Mouse (Mus musculus): ENCODE measurements at regions not wholly inside any gene's neighbourhood (a gene's known extent, or its start where the extent isn't known, plus 50 kb on each side); places are given as distances from the start of the nearest gene placed in this dataset.

DNA sequence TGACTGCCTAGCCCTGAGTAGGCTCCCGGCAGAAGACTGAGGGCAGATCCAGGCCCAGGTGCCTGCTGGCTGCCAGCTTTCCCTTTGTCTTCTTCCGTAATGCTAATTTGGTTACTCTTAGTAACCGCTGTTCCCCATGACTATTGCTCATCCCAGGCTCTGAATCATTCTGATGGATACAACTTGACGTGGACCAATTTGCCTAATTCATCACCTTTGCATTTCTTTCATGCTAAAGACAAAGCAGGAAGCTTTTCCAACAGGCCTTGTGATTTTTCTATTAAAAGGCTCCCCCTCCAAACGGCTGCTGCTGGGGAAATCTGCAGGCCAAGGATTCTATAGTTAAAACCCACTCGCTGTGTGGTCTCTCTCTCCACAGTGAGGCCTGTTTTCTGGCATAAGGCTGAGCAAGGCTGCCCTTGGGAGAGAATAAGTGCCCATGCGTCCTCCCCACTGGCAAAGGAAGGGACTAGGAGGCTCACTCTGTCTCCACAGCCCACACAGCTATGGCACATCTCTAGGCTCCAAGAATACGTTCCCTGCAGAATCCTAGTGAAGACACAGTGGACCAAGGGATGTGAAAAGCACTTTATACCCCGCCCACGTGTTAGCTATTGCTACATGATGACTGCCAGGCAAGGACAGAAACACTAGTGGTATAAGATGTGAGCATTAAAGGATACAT lies 304.6 kb downstream of the 3100002H09Rik start:
- Histone ChIP-seq H3K4me3 (replicated peaks; ENCODE audit: low read depth, low read length) (no peak overlapping the region), H3K4me2 (ENCODE audit: low read length) (no peak overlapping the region), H3K27ac (replicated peaks; ENCODE audit: low read depth, low read length) (0 out of 2 replicates have a peak overlapping the region, but pooled peaks have one; percentile 1), H3K9ac (replicated peaks; ENCODE audit: low read length) (no peak overlapping the region), H3K9me3 (ENCODE audit: control insufficient read depth, low read length) (no peaks in the 10 kb centered on the region), H3K4me1 (ENCODE audit: control insufficient read depth, insufficient read depth, low read length) (peaks cover 14% of the 10 kb centered on the region), H3K27me3 (ENCODE audit: control insufficient read depth, insufficient read depth, low read length) (peaks cover 6% of the 10 kb centered on the region; the same call in 1 of the 2 replicates), H3K36me3 (ENCODE audit: control insufficient read depth, insufficient read depth, low read length) (no peaks in the 10 kb centered on the region)
- DNase-seq (peak; percentile 47), ATAC-seq (ENCODE audit: low FRiP score, low TSS enrichment) (no peak)
- WGBS: 47% methylated on average over 10 of the region's 10 CpGs

DNA sequence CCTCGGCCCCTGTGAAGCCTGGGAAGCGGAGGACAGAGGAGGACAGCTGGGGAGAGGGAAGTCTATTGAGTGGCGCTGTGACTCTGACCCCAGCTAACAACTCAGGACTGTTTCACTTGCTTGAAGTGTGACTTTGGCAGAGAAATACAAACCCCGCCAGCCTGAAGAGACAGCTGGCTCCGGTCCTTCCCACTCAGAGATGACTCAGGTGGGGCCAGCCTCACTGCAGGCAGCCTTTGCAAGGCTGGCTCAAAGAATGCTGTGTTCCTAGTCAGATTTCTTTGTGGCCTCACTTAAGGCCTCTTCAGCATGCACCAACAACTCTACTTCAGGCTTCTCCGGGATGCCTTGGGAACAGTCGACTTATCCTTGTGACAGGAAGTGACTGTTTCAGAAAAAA lies 307.7 kb downstream of the 3100002H09Rik start:
- H3K27me3 ChIP-seq (ENCODE audit: control insufficient read depth, insufficient read depth, low read length): peaks cover 6% of the 10 kb centered on the region; the same call in 1 of the 2 replicates
- no peaks in the 10 kb centered on the region for H3K9me3 ChIP-seq (ENCODE audit: control insufficient read depth, low read length)
- DNase-seq (no peak), ATAC-seq (ENCODE audit: low FRiP score, low TSS enrichment) (no peak)
- no peak overlapping the region for H3K4me3 ChIP-seq (replicated peaks; ENCODE audit: low read depth, low read length)
- H3K27ac ChIP-seq (replicated peaks; ENCODE audit: low read depth, low read length): no peak overlapping the region
- WGBS: 53% methylated on average over 7 of the region's 7 CpGs
- H3K36me3 ChIP-seq (ENCODE audit: control insufficient read depth, insufficient read depth, low read length): no peaks in the 10 kb centered on the region
- H3K4me2 ChIP-seq (ENCODE audit: low read length): no peak overlapping the region
- peaks cover 16% of the 10 kb centered on the region; the same call in 1 of the 2 replicates for H3K4me1 ChIP-seq (ENCODE audit: control insufficient read depth, insufficient read depth, low read length)
- H3K9ac ChIP-seq (replicated peaks; ENCODE audit: low read length): no peak overlapping the region

GRCm38 (mm10) chr4:124298667-124299437 lies 311.8 kb downstream of the 3100002H09Rik start:
- no peak overlapping the region for H3K4me2 ChIP-seq (ENCODE audit: low read length)
- H3K9me3 ChIP-seq (ENCODE audit: control insufficient read depth, low read length): no peaks in the 10 kb centered on the region
- 0 out of 2 replicates have a peak, but pooled peaks cover under 1% of the 10 kb centered on the region for H3K27me3 ChIP-seq (ENCODE audit: control insufficient read depth, insufficient read depth, low read length)
- peak; percentile 39 for DNase-seq
- peaks cover 12% of the 10 kb centered on the region; the same call in 1 of the 2 replicates for H3K4me1 ChIP-seq (ENCODE audit: control insufficient read depth, insufficient read depth, low read length)
- no peak overlapping the region for H3K9ac ChIP-seq (replicated peaks; ENCODE audit: low read length)
- WGBS: 23% methylated on average over 10 of the region's 10 CpGs
- no peak for ATAC-seq (ENCODE audit: low FRiP score, low TSS enrichment)
- H3K27ac ChIP-seq (replicated peaks; ENCODE audit: low read depth, low read length): no peak overlapping the region
- H3K36me3 ChIP-seq (ENCODE audit: control insufficient read depth, insufficient read depth, low read length): no peaks in the 10 kb centered on the region
- H3K4me3 ChIP-seq (replicated peaks; ENCODE audit: low read depth, low read length): no peak overlapping the region

- DNase-seq (peak; percentile 84), ATAC-seq (ENCODE audit: low FRiP score, low TSS enrichment) (peak; percentile 67; the same call in 1 of the 2 replicates)
- Histone ChIP-seq H3K9ac (replicated peaks; ENCODE audit: low read length) (no peak overlapping the region; the same call in 1 of the 2 replicates), H3K4me1 (ENCODE audit: control insufficient read depth, insufficient read depth, low read length) (0 out of 2 replicates have a peak, but pooled peaks cover 10% of the 10 kb centered on the region), H3K4me3 (replicated peaks; ENCODE audit: low read depth, low read length) (no peak overlapping the region), H3K4me2 (ENCODE audit: low read length) (peak overlapping the region; percentile 23), H3K27me3 (ENCODE audit: control insufficient read depth, insufficient read depth, low read length) (no peaks in the 10 kb centered on the region), H3K27ac (replicated peaks; ENCODE audit: low read depth, low read length) (peak overlapping the region; percentile 65), H3K36me3 (ENCODE audit: control insufficient read depth, insufficient read depth, low read length) (no peaks in the 10 kb centered on the region), H3K9me3 (ENCODE audit: control insufficient read depth, low read length) (no peaks in the 10 kb centered on the region)
- WGBS: 3% methylated on average over 17 of the region's 17 CpGs
Measured at GRCm38 (mm10) chr4:124292254-124292653, 318.3 kb downstream of the 3100002H09Rik start.

- Histone ChIP-seq H3K27me3 (ENCODE audit: control insufficient read depth, insufficient read depth, low read length) (no peaks in the 10 kb centered on the region), H3K4me1 (ENCODE audit: control insufficient read depth, insufficient read depth, low read length) (0 out of 2 replicates have a peak, but pooled peaks cover 10% of the 10 kb centered on the region), H3K27ac (replicated peaks; ENCODE audit: low read depth, low read length) (no peak overlapping the region), H3K4me3 (replicated peaks; ENCODE audit: low read depth, low read length) (no peak overlapping the region), H3K9ac (replicated peaks; ENCODE audit: low read length) (no peak overlapping the region; the same call in 1 of the 2 replicates), H3K9me3 (ENCODE audit: control insufficient read depth, low read length) (no peaks in the 10 kb centered on the region), H3K4me2 (ENCODE audit: low read length) (no peak overlapping the region), H3K36me3 (ENCODE audit: control insufficient read depth, insufficient read depth, low read length) (no peaks in the 10 kb centered on the region)
- ATAC-seq (ENCODE audit: low FRiP score, low TSS enrichment) (no peak), DNase-seq (no peak)
- WGBS: 59% methylated on average over 8 of the region's 8 CpGs
Measured at GRCm38 (mm10) chr4:124291767-124292166, 318.8 kb downstream of the 3100002H09Rik start.

DNA sequence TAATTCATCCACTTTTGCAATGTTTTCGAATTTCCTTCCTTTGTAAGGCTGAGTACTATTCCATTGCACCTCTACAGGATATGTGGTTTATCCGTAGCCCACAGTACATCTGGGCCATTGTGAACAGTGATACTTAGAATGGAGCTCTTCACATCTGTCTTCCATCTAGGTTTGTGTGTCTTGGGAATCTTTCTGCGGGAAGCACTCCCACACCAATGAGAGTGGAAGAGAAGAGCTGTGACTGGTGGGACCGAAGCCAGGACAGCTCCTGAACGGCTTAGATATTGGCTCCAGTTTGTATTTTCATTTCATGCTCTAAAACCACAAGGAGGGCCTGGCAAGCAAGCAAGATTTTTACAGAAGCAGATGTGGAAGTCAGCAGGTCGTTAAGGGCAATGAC lies 323.1 kb downstream of the 3100002H09Rik start:
- DNase-seq: no peak
- Histone ChIP-seq H3K27ac (replicated peaks; ENCODE audit: low read depth, low read length) (no peak overlapping the region), H3K4me1 (ENCODE audit: control insufficient read depth, insufficient read depth, low read length) (0 out of 2 replicates have a peak, but pooled peaks cover 7% of the 10 kb centered on the region), H3K27me3 (ENCODE audit: control insufficient read depth, insufficient read depth, low read length) (no peaks in the 10 kb centered on the region), H3K36me3 (ENCODE audit: control insufficient read depth, insufficient read depth, low read length) (no peaks in the 10 kb centered on the region), H3K4me2 (ENCODE audit: low read length) (no peak overlapping the region), H3K4me3 (replicated peaks; ENCODE audit: low read depth, low read length) (no peak overlapping the region), H3K9me3 (ENCODE audit: control insufficient read depth, low read length) (no peaks in the 10 kb centered on the region), H3K9ac (replicated peaks; ENCODE audit: low read length) (no peak overlapping the region)
- ATAC-seq (ENCODE audit: low FRiP score, low TSS enrichment): no peak
- 92% methylated on average over 6 of the region's 6 CpGs for WGBS

DNA sequence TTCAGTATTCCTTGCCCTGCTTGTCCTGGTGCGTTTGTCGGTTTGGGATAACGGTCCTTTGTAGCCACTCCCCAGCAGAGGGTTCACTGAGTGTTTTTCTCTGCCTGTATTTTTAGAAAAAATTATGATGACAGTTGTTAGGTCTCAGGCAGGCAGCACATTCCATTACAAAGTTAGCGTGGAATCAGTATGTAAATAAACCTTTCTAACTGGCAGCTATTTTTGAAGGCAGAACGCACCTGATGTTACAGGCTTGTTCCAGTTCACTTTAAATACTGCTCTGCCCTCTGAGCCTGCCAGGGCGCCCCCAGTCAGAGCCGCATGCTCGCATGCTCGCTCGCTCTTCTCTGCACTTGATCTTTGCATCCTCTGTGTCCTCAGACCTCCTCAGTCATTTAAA lies 331.9 kb downstream of the 3100002H09Rik start:
- Histone ChIP-seq H3K36me3 (ENCODE audit: control insufficient read depth, insufficient read depth, low read length) (no peaks in the 10 kb centered on the region), H3K27me3 (ENCODE audit: control insufficient read depth, insufficient read depth, low read length) (no peaks in the 10 kb centered on the region; the same call in 1 of the 2 replicates), H3K4me3 (replicated peaks; ENCODE audit: low read depth, low read length) (no peak overlapping the region), H3K4me1 (ENCODE audit: control insufficient read depth, insufficient read depth, low read length) (peaks cover 23% of the 10 kb centered on the region), H3K27ac (replicated peaks; ENCODE audit: low read depth, low read length) (peak overlapping the region; percentile 86; the same call in 1 of the 2 replicates), H3K4me2 (ENCODE audit: low read length) (peak overlapping the region; percentile 8; the same call in 1 of the 2 replicates), H3K9me3 (ENCODE audit: control insufficient read depth, low read length) (no peaks in the 10 kb centered on the region), H3K9ac (replicated peaks; ENCODE audit: low read length) (no peak overlapping the region)
- ATAC-seq (ENCODE audit: low FRiP score, low TSS enrichment) (no peak), DNase-seq (peak; percentile 51)
- 3% methylated on average over 10 of the region's 10 CpGs for WGBS

GRCm38 (mm10) chr4:124277456-124278181 lies 333.0 kb downstream of the 3100002H09Rik start:
- WGBS: under 1% methylated on average over 43 of the region's 43 CpGs
- Histone ChIP-seq H3K36me3 (ENCODE audit: control insufficient read depth, insufficient read depth, low read length) (no peaks in the 10 kb centered on the region), H3K4me1 (ENCODE audit: control insufficient read depth, insufficient read depth, low read length) (peaks cover 23% of the 10 kb centered on the region), H3K27me3 (ENCODE audit: control insufficient read depth, insufficient read depth, low read length) (no peaks in the 10 kb centered on the region; the same call in 1 of the 2 replicates), H3K4me2 (ENCODE audit: low read length) (peak overlapping the region; percentile 72), H3K9ac (replicated peaks; ENCODE audit: low read length) (peak overlapping the region; percentile 41), H3K9me3 (ENCODE audit: control insufficient read depth, low read length) (no peaks in the 10 kb centered on the region), H3K27ac (replicated peaks; ENCODE audit: low read depth, low read length) (peak overlapping the region; percentile 86), H3K4me3 (replicated peaks; ENCODE audit: low read depth, low read length) (peak overlapping the region; percentile 32)
- peak; percentile 79 for ATAC-seq (ENCODE audit: low FRiP score, low TSS enrichment)
- peak; percentile 83 for DNase-seq
